Mouse (Mus musculus) heart, postnatal 0 days (tissue): ENCODE results near the gene Srsf2. TPM values are rescaled to one million over a fixed set of nuclear protein-coding genes. Genes with fewer than 3 reads are reported as not detected.

ENCODE experiments used
- ATAC-seq: fragments of 200-750 bp; cut with Nextera tagmentation; 2 replicates; pipeline ENCODE4 v1.8.0; 2017; ENCODE audit warnings: low read depth, moderate number of reproducible peaks, moderate library complexity; ENCODE audit not compliant: insufficient read depth
- DNase-seq: peaks from one replicate; pipeline ENCODE4 v3.0.0-alpha.2; 2016; ENCODE audit warnings: low spot score
- H3K27ac ChIP-seq: fragments of 300-500 bp; sonication (generic); 2 replicates; pipeline ENCODE4 v1.5.1; 2014; ENCODE audit warnings: low read depth, mild to moderate bottlenecking
- H3K27me3 ChIP-seq: fragments of 300-500 bp; sonication (generic); 2 replicates; pipeline ENCODE4 v1.6.1; 2014; ENCODE audit warnings: low read length, mixed read lengths; ENCODE audit not compliant: control insufficient read depth, insufficient read depth
- H3K36me3 ChIP-seq: fragments of 300-500 bp; sonication (generic); replicated peaks from 2 replicates; pipeline ENCODE4 v1.6.1; 2014; ENCODE audit warnings: low read length, mixed read lengths; ENCODE audit not compliant: control insufficient read depth, insufficient read depth
- H3K4me1 ChIP-seq: fragments of 300-500 bp; sonication (generic); 2 replicates; pipeline ENCODE4 v1.6.1; 2014; ENCODE audit warnings: antibody characterized with exemption; ENCODE audit not compliant: control insufficient read depth, insufficient read depth
- H3K4me2 ChIP-seq: fragments of 300-500 bp; sonication (generic); 2 replicates; pipeline ENCODE4 v1.6.1; 2014; ENCODE audit warnings: low read depth, mild to moderate bottlenecking, low read length, moderate library complexity
- H3K4me3 ChIP-seq: fragments of 300-500 bp; sonication (generic); 2 replicates; pipeline ENCODE4 v1.5.1; 2014; ENCODE audit warnings: low read depth, low read length
- H3K9ac ChIP-seq: fragments of 300-500 bp; sonication (generic); replicated peaks from 2 replicates; pipeline ENCODE4 v1.6.1; 2014; ENCODE audit warnings: low read depth, low read length, mixed read lengths
- H3K9me3 ChIP-seq: fragments of 300-500 bp; sonication (generic); replicated peaks from 2 replicates; pipeline ENCODE4 v1.6.1; 2016; ENCODE audit warnings: low read length; ENCODE audit not compliant: control insufficient read depth
- CTCF ChIP-seq: IDR thresholded peaks from 2 replicates; pipeline ENCODE4 v1.5.1; 2016; ENCODE audit warnings: antibody characterized with exemption, control low read depth, low read depth
- EP300 ChIP-seq: IDR thresholded peaks from 2 replicates; pipeline ENCODE4 v1.6.1; 2016; ENCODE audit warnings: antibody characterized with exemption, low read depth
- WGBS: fragments of 180-500 bp; shearing (Covaris S2); extraction: QIAGEN DNeasy Blood & Tissue Kit; methylation state at CpG from one replicate; pipeline ENCODE4 v1.1.7; 2014; 5-methylcytosine and 5-hydroxymethylcytosine counted together
- polyA plus RNA-seq: library from polyadenylated mRNA; unstranded; fragments of >200 nt; fragmentation: Nextera tagmentation; extraction: Ambion mirVana; gene quantifications from 2 replicates; pipeline ENCODE4 v1.2.1, GENCODE M21; 2015
- total RNA-seq: library from RNA; depleted of rRNA; stranded (reverse); fragments of >200 nt; gene quantifications from 2 replicates; pipeline ENCODE4 v1.2.3, GENCODE M21; 2014; ENCODE audit warnings: low replicate concordance

Gene Srsf2
- total and polyA plus RNA-seq, 2 experiments from 2014 or later = 157 to 359 TPM

DNA sequence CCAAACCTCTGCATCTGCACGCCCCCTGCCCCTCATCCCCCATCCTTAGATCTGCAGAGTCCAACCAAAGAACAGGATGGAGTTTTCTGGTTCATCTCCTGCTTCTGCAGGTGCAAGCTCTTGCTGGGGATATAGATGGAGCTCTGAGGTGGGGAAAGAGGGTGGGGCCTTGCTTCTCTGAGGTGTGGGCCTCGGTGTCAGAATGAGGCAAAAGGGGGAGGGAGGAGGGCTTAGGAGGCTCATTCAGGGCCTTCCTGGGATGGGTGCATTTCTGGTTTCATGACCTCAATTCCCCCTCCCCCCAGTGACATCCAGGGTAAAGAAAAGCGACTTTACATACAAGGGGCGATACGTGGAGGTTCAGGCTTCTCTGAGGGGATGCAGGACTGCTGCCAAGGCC lies 34.2 kb upstream of the Srsf2 start:
- Histone ChIP-seq H3K4me3 (no peak overlapping the region), H3K9ac (no peak overlapping the region), H3K9me3 (no peaks in the 10 kb centered on the region), H3K27me3 (peaks cover 14% of the 10 kb centered on the region), H3K4me2 (no peak overlapping the region), H3K36me3 (no peaks in the 10 kb centered on the region), H3K27ac (no peak overlapping the region), H3K4me1 (0 out of 2 replicates have a peak, but pooled peaks cover 5% of the 10 kb centered on the region)
- 58% methylated on average over 5 of the region's 5 CpGs for WGBS
- TF ChIP-seq EP300 = no peak
- no peak for TF ChIP-seq CTCF
- DNase-seq (no peak), ATAC-seq (no peak)

DNA sequence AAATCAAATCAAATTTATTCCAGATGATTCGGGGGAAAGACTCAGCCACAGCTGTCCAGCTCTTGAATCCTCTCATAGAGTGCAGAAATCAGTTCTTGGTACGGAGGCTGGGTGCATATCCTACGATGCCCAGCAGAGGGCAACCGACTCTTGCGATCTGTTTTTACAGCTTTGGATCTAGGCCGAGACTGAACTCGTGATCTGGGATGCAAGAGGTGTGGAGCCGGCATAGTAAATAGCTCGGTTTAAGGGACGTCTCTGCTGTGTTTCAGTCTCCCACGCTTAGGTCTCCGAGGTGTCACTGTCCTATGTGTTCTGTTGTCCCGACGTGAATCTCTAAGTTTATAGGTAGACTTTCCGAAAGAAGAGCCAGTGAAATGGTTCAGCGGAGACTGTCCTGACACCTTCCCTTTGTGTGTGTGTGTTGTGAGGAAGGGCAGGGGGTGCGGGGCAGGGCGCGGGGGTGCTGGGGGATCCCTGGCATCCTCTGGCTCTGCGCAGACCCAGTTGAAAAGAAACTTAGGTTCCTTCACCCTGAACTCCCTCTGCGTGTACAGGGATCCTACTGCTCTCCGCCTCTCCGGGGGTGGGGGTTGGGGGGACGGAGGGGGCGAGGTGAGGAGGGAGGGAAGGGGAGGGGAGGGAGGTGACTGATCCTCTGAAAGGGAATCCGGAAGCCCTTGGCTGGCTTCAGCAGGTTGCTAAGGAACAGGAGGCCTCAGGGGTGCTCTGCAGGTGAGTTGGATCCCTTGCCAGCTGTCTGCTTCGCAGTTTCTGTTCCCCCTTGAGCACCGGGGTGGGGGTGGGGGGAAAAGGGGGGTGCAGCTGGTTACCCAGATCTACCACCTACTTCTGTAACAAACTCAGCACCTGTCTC lies 32.6 kb upstream of the Srsf2 start:
- no peak overlapping the region for H3K9ac ChIP-seq
- peaks cover 14% of the 10 kb centered on the region for H3K27me3 ChIP-seq
- H3K27ac ChIP-seq = no peak overlapping the region
- WGBS = 3% methylated on average over 27 of the region's 28 CpGs
- no peaks in the 10 kb centered on the region for H3K36me3 ChIP-seq
- ATAC-seq (peak; percentile 77), DNase-seq (peak; percentile 77)
- peak overlapping the region; percentile 25 for H3K4me3 ChIP-seq
- 0 out of 2 replicates have a peak, but pooled peaks cover 5% of the 10 kb centered on the region for H3K4me1 ChIP-seq
- no peaks in the 10 kb centered on the region for H3K9me3 ChIP-seq
- peak overlapping the region; percentile 58 for H3K4me2 ChIP-seq
- TF ChIP-seq CTCF (peak; percentile 95), EP300 (no peak)

DNA sequence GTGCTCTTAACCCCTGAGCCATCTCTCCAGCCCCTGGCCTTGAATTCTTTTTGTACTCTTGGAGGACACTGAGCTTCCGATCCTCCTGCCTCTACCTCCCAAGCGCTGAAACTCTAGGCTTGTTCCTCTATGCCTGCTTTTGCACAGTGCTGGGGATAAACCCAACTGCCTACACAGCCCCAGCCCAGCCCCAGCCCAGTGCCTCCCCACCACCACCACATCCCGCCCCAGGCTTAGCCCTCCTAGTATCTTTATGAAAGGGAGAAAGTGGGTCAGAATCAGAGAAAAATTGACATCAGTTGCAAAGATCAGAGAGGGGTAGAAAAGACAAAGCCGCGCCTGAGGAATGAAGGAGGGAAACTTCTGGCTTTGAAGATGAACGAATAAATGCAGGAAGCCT lies 31.2 kb upstream of the Srsf2 start:
- WGBS = 80% methylated on average over 6 of the region's 6 CpGs
- H3K4me1 ChIP-seq = 0 out of 2 replicates have a peak, but pooled peaks cover 5% of the 10 kb centered on the region
- no peak overlapping the region for H3K4me3 ChIP-seq
- no peak for DNase-seq
- TF ChIP-seq CTCF (no peak), EP300 (no peak)
- no peaks in the 10 kb centered on the region for H3K9me3 ChIP-seq
- H3K27me3 ChIP-seq = peaks cover 14% of the 10 kb centered on the region
- H3K36me3 ChIP-seq = no peaks in the 10 kb centered on the region
- no peak overlapping the region for H3K27ac ChIP-seq
- ATAC-seq = no peak
- no peak overlapping the region for H3K4me2 ChIP-seq
- no peak overlapping the region for H3K9ac ChIP-seq

DNA sequence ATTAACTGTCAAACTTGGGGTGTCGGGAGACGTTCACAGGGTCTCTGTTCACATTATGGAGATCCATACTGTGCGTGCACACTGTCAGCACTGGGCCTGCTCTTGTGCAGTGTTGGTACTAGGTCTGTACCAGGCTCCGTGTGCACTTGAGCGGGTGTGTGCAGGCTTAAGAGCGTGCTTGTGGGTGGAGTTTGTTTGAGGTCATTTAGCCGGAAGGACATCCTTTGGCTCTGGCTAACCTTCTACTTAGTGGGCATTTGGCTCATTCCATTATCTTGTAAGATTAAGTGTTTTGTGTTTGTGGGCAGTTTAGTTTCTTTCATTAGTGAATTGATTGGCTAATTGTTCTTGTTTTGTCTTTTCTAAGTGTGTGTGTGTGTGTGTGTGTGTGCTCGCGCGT lies 29.6 kb upstream of the Srsf2 start:
- Histone ChIP-seq H3K9me3 (no peaks in the 10 kb centered on the region), H3K27me3 (peaks cover 14% of the 10 kb centered on the region), H3K4me2 (no peak overlapping the region), H3K36me3 (no peaks in the 10 kb centered on the region), H3K4me3 (no peak overlapping the region), H3K9ac (no peak overlapping the region), H3K27ac (no peak overlapping the region), H3K4me1 (0 out of 2 replicates have a peak, but pooled peaks cover 5% of the 10 kb centered on the region)
- WGBS = 80% methylated on average over 10 of the region's 10 CpGs
- DNase-seq (peak; percentile 1), ATAC-seq (no peak)
- no peak for TF ChIP-seq CTCF
- no peak for TF ChIP-seq EP300

DNA sequence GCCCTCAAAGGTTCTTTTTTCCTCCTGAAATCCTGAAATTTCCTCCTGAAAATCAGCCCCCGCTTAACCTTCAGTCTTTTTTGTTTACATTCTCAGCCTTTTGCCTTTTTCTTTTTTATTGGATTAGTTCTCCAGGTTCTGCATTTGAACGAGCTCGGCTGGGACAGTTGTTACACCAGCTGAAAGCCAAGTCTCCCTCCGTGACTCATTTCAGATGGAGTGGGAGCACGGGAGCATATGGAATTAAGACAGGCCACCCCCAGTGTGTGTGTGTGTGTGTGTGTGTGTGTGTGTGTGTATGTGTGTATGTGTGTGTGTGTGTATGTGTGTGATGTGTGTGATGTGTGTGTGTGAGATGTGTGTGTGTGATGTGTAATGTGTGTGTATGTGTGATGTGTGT lies 28.5 kb upstream of the Srsf2 start:
- Histone ChIP-seq H3K9me3 (no peaks in the 10 kb centered on the region), H3K9ac (no peak overlapping the region), H3K27me3 (peaks cover 6% of the 10 kb centered on the region; the same call in 1 of the 2 replicates), H3K4me3 (no peak overlapping the region), H3K4me1 (0 out of 2 replicates have a peak, but pooled peaks cover 5% of the 10 kb centered on the region), H3K27ac (no peak overlapping the region), H3K4me2 (no peak overlapping the region), H3K36me3 (no peaks in the 10 kb centered on the region)
- WGBS = 74% methylated on average over 5 of the region's 5 CpGs
- DNase-seq (no peak), ATAC-seq (no peak)
- TF ChIP-seq CTCF (no peak), EP300 (no peak)
